Mouse (Mus musculus): Measurements from ENCODE around the gene Sox5.

Gene Sox5
- long read RNA-seq, experiment 1, partial matches to known transcripts, result 0 of 7 reads
- long read RNA-seq, experiment 1, other reads (novel, unspliced or antisense), result 7 of 7 reads
- long read RNA-seq, experiment 2, partial matches to known transcripts, result 0 of 7 reads
- long read RNA-seq, experiment 2, other reads (novel, unspliced or antisense), result 7 of 7 reads

- intact Hi-C loops (cut with DNase I), result loop anchor here (5.0 to 10.0 kb wide), 2 partner anchors 64 to 137 kb away; no protein-coding TSS in a partner anchor
Observed at GRCm38 (mm10) chr6:144781431-144782030, at the start of gene Sox5. Sox5 (minus strand) TSS chr6:144781977.

- intact Hi-C loops (cut with DNase I), result no loop called here
Observed at GRCm38 (mm10) chr6:144825018-144825602, 43.3 kb upstream of the Sox5 start.

GRCm38 (mm10) chr6:144824153-144824552 is 42.4 kb upstream of the Sox5 start:
- intact Hi-C loops (cut with DNase I), result no loop called here

- intact Hi-C loops (cut with DNase I), result no loop called here
Observed at GRCm38 (mm10) chr6:144822594-144822993, 40.8 kb upstream of the Sox5 start.

- intact Hi-C loops (cut with DNase I), result no loop called here
Observed at GRCm38 (mm10) chr6:144821019-144821418, 39.2 kb upstream of the Sox5 start.

GRCm38 (mm10) chr6:144818016-144818415 is 36.2 kb upstream of the Sox5 start:
- intact Hi-C loops (cut with DNase I), result loop anchor here (5.0 kb wide), 1 partner anchor 176 kb away; no protein-coding TSS in a partner anchor

GRCm38 (mm10) chr6:144817329-144817932 is 35.7 kb upstream of the Sox5 start:
- intact Hi-C loops (cut with DNase I), result loop anchor here (5.0 kb wide), 1 partner anchor 175 kb away; no protein-coding TSS in a partner anchor

GRCm38 (mm10) chr6:144815542-144815941 is 33.8 kb upstream of the Sox5 start:
- intact Hi-C loops (cut with DNase I), result loop anchor here (5.0 kb wide), 1 partner anchor 173 kb away; no protein-coding TSS in a partner anchor

- intact Hi-C loops (cut with DNase I), result loop anchor here (5.0 kb wide), 1 partner anchor 173 kb away; no protein-coding TSS in a partner anchor
Observed at GRCm38 (mm10) chr6:144814931-144815364, 33.2 kb upstream of the Sox5 start.

GRCm38 (mm10) chr6:144804321-144804720 is 22.5 kb upstream of the Sox5 start:
- intact Hi-C loops (cut with DNase I), result no loop called here

- intact Hi-C loops (cut with DNase I), result no loop called here
Observed at GRCm38 (mm10) chr6:144803063-144803462, 21.3 kb upstream of the Sox5 start.

- intact Hi-C loops (cut with DNase I), result no loop called here
Observed at GRCm38 (mm10) chr6:144794356-144794755, 12.6 kb upstream of the Sox5 start.

- intact Hi-C loops (cut with DNase I), result no loop called here
Observed at GRCm38 (mm10) chr6:144792871-144793270, 11.1 kb upstream of the Sox5 start.

- intact Hi-C loops (cut with DNase I), result loop anchor here (5.0 to 10.0 kb wide), 2 partner anchors 66 to 138 kb away; no protein-coding TSS in a partner anchor
Observed at GRCm38 (mm10) chr6:144783295-144783694, 1.5 kb upstream of the Sox5 start.

- intact Hi-C loops (cut with DNase I), result loop anchor here (5.0 to 10.0 kb wide), 2 partner anchors 66 to 138 kb away; no protein-coding TSS in a partner anchor
Observed at GRCm38 (mm10) chr6:144782866-144783265, 1.1 kb upstream of the Sox5 start.

- intact Hi-C loops (cut with DNase I), result loop anchor here (5.0 to 10.0 kb wide), 2 partner anchors 65 to 137 kb away; no protein-coding TSS in a partner anchor
Observed at GRCm38 (mm10) chr6:144782031-144782857, 467 bp upstream of the Sox5 start.

- intact Hi-C loops (cut with DNase I), result loop anchor here (5.0 to 10.0 kb wide), 2 partner anchors 63 to 136 kb away; no protein-coding TSS in a partner anchor
Observed at GRCm38 (mm10) chr6:144780608-144781285, 1.0 kb downstream of the Sox5 start.

- intact Hi-C loops (cut with DNase I), result loop anchor here (5.0 to 10.0 kb wide), 2 partner anchors 63 to 135 kb away; no protein-coding TSS in a partner anchor
Observed at GRCm38 (mm10) chr6:144779945-144780607, 1.7 kb downstream of the Sox5 start.

- intact Hi-C loops (cut with DNase I), result no loop called here
Observed at GRCm38 (mm10) chr6:144777356-144778035, 4.3 kb downstream of the Sox5 start.
